Mouse (Mus musculus): ENCODE measurements at regions not wholly inside any gene's neighbourhood (a gene's known extent, or its start where the extent isn't known, plus 50 kb on each side); places are given as distances from the start of the nearest gene placed in this dataset.

DNA sequence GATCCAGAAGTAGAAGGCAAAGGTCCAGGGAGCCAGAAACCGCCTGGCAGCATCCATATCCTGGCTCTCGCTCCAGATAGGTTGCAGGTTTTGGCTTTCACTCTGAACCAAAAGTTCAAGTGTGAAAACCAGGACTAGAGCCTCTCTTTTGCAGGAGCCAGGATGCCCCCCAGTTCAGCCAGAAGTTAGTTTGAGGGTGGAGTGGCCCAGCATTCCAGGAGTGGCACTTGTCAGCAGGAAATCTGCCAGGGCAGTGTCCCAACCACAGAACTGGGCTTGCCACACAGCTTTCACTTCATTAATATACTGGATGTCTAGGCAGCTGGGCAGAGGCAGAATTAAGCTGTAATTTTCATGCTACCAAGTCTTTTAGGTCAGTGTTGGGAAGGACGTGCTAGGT, 68.1 kb downstream of the Arrdc3 start:
- TF ChIP-seq POLR2A (IDR thresholded peaks at IDR 0.05; ENCODE audit: borderline replicate concordance, insufficient read depth, low read length) (no peak), CTCF (IDR thresholded peaks at IDR 0.05; ENCODE audit: borderline replicate concordance, insufficient read depth, low read depth, low read length) (no peak)

Data from cerebellum, adult 2 months (tissue).